Mouse (Mus musculus): ENCODE measurements around the gene Card19.

Card19 gene

GRCm38 (mm10) chr13:49169448-49170207 is 46.2 kb downstream of the Card19 start:
- DNase-seq: peak; percentile 90

GRCm38 (mm10) chr13:49167081-49167480 is 48.8 kb downstream of the Card19 start:
- DNase-seq: no peak

DNA sequence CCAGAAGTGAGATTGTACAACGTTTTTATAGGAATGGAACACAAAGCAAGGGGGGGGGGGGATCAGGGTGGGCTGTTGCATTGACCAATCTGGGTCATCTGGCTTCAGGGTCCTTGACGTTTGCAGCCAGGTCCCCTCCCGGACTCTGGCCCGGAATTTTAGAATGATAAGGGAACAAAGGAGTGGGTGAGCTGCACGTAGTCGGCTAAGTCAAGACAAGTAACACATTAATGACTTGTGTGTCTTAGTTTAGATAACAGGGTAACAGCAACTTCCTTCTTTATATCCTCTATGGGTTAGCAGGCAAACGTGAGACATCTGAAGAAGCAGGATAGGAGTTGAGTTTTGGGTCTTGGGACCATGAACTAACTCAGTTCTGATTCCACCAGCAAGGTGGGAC is 52.2 kb downstream of the Card19 start:
- no peak for DNase-seq

DNA sequence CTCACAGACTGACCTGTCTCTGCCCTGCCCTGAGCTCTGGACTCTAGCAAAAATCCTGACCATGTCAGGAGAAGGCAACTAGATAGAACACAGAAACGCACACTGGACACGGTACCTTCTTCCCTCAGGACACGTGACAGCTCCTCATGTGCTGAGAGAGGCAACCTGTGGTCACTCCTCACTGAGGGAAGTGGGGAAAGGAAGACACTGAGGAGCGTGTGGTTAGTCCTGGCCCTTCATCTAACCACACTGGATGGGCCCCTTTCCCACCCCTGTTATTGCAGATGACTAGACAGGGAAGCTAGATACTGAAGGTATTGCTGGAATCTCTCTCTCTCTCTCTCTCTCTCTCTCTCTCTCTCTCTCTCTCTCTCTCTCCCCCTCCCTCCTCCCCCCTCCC is 53.1 kb downstream of the Card19 start:
- DNase-seq: no peak

DNA sequence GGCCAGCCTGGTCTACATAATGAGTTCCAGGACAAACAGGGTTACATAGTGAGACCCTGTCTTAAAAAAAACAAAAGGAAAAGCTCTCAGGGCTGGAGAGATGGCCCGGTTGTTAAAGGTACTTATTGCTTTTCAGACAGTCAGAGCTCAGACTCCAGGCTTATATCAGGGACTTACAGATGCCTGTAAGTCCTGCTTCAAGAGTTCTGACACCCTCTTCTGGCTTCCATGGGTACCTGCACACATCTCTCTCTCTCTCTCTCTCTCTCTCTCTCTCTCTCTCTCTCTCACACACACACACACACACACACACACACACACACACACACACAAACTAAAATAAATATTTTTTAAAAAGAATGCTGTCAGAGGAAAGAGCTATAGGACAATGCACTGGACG is 54.6 kb downstream of the Card19 start:
- no peak for DNase-seq

DNA sequence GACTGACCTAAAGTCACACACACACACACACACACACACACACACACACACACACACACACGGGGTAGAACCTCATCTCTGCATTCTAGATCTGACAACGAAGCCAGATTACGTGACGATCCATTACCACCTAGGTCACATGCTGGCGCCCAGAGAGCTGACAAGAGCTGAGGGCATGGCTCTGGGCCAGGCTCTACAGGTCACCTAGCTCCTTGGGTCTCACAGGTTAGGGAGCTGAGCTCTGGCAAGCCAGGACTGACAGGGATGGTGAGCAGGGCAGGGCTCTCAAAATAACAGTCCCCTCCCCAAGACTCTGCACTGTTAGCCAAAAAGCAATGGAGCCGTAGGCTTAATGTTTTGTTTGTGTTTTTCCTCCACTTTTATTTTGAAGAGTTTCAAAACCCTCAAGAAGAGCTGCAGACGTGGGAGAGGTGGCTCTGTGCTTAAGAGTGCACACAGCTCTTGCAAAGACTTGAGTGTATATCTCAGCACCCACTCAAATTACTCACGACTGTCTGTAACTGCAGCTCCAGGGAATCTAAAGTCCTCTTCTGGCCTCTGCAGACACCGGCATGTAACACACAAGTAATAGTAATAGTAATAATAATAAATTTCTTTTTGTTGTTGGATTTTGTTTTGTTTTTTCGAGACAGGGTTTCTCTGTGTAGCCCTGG is 57.7 kb downstream of the Card19 start:
- DNase-seq: no peak

DNA sequence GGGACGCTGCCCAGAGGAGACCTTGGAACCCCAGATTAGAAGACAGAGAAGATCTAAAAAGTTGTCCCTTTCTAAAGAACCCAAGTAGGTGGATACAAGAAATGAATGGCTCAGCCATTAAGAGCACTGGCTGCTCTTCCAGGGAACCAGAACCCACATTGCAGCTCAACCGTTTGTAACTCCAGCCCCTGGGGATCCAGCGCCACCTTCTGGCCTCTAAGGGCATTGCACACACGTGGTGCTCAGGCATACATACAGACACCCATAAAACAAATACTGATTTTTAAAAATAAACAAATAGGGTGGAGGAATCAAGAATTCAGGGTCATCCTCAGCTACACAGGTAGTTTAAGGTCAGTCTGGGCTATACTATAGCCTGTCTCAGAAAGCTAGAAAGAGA is 59.2 kb downstream of the Card19 start:
- DNase-seq: peak; percentile 65

GRCm38 (mm10) chr13:49154621-49155020 is 61.2 kb downstream of the Card19 start:
- DNase-seq: no peak

- no peak for DNase-seq
Observed at GRCm38 (mm10) chr13:49154028-49154427, 61.8 kb downstream of the Card19 start.

Measured in thymus, postnatal 4 days (tissue).